Mouse (Mus musculus): ENCODE measurements around the gene Ift20.
A peak's percentile ranks its signal among the peaks of the same experiment; 100 is the strongest.

Gene Ift20

DNA sequence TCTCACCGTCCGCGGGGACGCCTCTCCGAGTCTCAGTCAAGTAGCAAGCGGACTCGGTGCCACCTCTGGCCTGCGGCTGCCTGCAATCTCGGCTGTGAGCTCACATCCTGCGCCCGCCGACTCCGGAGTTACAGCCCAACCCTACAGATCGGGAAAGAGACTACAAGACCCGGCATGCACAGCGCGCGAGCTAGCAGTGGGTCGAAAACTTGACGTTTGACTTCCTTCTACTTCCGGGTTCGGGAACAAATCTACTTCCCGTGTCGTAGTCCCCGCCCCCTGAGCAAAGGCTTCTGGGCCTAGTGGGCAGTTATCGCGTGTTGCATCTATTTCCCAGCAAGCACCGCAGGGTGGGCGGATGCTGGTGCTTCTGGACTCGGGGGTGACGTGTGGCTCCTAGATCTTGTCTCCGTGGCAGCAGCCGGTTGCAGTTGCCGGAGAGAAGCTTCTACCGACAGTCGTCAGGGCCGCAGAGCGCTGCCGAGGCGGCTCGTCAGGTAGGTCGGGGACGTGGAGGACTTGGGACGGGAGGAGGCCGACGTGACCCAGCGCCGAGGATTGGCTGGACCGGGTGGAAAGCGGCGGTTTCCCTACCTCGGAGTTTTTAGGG, at the start of gene Ift20, which contains the start of gene Tnfaip1:
Ift20 (plus strand) TSS at position 282 of the 610 bp plus-strand sequence.
Tnfaip1 (minus strand) TSS at position 253 of the 610 bp plus-strand sequence.
- peak; percentile 98 for DNase-seq (ENCODE audit: low spot score in 2 of 2)

GRCm38 (mm10) chr11:78488168-78488567, 48.0 kb upstream of the Ift20 start:
- DNase-seq (ENCODE audit: low spot score in 2 of 2): peak; percentile 44 to 62

DNA sequence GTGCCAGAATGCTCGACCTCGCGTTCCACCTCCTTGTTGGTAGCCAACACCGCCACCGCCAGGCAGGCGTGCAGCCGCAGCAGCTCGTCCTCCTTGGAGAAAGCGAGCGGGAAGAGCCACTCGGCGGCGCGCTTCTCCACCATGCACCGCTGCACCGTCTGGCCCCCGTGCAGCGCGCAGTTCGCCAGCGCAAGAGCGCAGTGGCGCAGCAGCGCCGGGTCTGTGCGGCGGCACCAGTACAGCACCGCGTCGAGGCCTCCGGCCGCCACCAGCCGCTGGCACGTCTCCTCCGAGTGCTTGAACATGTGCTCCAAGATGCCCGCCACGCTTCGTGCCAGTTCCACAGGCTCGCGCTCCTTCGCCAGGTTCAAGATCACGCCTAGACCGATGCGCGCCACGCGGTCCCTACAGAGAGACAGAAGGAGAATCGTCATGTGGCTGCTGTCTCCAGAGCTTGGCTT, 45.4 kb upstream of the Ift20 start:
- DNase-seq (ENCODE audit: low spot score in 2 of 2): no peak

DNA sequence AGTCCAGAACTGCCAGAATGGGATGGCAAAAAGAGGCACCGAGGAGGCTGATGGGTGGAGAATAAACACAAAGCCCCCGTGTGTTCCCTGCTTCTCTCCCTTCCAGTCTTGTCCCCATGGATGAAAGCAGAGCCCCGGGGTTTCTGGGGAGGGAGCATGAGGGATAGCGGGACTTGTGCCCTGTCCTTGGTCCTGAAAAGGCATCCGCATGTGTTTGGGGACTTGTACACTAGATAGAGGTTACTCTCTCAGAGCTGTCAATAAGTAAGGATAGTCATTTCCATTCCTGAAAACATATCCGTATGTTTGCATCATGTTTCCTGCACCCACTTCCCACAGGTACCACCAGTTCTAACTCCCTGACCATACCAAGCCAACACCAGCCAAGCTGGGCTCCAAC, 40.3 kb upstream of the Ift20 start:
- DNase-seq (ENCODE audit: low spot score in 2 of 2): no peak

DNA sequence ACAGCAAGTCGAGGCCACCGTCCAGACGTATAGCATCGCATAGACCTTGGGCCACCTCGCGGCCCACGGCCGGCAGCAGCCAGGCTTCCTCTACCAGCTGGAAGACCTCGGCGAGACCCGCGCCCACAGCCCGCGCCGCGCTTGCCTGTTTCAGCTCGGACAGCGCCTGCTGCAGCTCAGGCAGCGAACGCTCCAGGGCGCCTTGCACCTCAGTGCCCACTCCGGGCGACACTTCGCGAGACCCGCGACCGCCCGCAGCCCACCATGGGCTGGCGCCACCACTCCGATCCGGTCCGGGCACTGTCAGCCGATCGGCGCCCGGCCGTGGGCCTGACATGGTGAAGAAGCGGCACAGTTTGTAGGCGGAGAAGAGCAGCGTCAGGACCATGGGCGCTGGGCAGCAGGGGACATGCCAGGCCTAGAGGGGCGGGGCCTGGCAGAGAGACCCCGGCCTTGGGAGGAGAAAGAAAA, 39.1 kb upstream of the Ift20 start:
- no peak for DNase-seq (ENCODE audit: low spot score in 2 of 2)

GRCm38 (mm10) chr11:78497544-78498522, 38.3 kb upstream of the Ift20 start, which contains the start of gene Sarm1:
Gene Sarm1 (minus strand): TSS chr11:78497754.
- DNase-seq (ENCODE audit: low spot score in 2 of 2): peak; percentile 89 to 92

- peak; percentile 59 to 66 for DNase-seq (ENCODE audit: low spot score in 2 of 2)
Measured at GRCm38 (mm10) chr11:78499004-78499403, 37.2 kb upstream of the Ift20 start, which contains the start of gene Vtn. Gene Vtn (plus strand): TSS chr11:78499091.

GRCm38 (mm10) chr11:78499543-78499942, 36.6 kb upstream of the Ift20 start:
- no peak for DNase-seq (ENCODE audit: low spot score in 2 of 2)

GRCm38 (mm10) chr11:78500623-78501202, 35.4 kb upstream of the Ift20 start:
- DNase-seq (ENCODE audit: low spot score in 2 of 2): no peak

DNA sequence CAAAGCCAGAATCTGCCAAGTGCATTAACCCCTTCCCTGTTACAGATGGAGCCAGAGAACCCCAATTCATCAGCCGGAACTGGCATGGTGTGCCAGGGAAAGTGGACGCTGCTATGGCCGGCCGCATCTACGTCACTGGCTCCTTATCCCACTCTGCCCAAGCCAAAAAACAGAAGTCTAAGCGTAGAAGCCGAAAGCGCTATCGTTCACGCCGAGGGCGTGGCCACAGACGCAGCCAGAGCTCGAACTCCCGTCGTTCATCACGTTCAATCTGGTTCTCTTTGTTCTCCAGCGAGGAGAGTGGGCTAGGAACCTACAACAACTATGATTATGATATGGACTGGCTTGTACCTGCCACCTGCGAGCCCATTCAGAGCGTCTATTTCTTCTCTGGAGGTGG, 34.6 kb upstream of the Ift20 start:
- DNase-seq (ENCODE audit: low spot score in 2 of 2): no peak

GRCm38 (mm10) chr11:78502909-78503650, 33.1 kb upstream of the Ift20 start, which contains the start of gene Sebox:
Gene Sebox (plus strand): TSS chr11:78503447.
- no peak for DNase-seq (ENCODE audit: low spot score in 2 of 2)

DNA sequence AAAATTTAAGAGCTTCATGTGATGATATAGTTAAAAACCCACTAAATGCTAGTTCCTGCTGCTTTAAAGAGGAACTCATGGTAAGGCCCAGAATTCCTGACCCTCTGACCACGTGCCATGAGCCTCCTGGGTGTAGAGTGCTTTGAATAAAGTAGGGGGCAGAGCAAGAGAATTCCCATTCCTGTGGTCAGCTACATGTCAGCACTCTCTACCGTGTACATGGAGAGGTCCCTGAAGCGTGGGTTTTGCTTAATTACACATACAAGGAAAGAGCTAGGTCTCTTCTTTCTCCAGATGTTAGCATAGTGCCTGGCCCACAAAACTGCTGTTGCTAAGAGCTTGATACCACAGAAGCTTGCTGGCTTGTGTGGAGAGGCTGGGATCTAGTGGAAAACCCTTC, 30.7 kb upstream of the Ift20 start:
- no peak for DNase-seq (ENCODE audit: low spot score in 2 of 2)

GRCm38 (mm10) chr11:78509148-78509547, 27.0 kb upstream of the Ift20 start:
- no peak for DNase-seq (ENCODE audit: low spot score in 2 of 2)

DNA sequence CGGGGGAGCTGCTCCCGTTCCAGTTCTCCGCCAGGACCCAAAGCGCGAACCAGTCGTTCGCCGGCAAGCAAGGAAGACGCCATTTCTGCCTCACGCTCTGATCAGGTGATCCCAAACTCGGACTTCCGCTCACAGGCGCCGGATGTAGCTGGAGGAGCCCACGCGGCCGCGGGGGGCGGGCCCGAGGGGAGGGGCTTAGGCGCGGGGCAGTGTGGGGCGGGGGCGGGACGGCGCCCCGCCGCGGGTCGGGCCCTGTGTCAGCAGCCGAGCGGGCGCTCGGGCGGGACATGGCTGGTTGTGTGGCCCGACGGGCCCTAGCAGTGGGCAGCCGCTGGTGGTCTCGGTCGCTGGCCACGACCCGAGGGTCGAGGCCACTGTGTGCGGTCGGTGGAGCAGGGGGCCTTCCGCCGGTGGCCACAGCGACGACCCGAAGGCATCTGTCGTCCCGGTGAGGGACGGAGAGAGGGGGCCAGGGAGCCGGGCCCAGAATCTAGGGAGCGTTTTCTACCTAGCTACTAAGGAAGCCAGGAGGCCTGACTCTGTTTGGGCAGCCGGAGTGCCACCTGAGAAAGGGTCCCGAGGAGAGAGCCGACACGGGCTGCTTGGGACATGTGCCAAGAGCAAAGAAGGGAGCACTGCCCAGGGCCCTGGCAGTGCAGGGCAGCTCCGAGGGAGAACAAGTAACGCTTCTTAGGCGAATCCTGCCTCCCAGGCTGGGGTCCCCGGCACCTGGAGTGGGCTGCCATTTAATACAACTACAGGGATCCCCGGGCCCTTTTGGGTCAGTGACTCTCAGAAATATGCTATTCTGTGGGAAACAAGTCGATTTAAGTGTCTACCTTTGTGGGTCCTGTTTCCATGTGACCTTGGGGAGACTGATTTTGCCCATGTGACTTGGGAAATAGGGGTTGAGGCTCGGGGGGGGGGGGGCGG, 23.9 kb upstream of the Ift20 start, which contains the start of the genes Tmem199 and Poldip2:
Tmem199 (minus strand) TSS at position 148 of the 933 bp plus-strand sequence.
Poldip2 (plus strand) TSS at position 169 of the 933 bp plus-strand sequence.
- peak; percentile 83 to 87 for DNase-seq (ENCODE audit: low spot score in 2 of 2)

DNA sequence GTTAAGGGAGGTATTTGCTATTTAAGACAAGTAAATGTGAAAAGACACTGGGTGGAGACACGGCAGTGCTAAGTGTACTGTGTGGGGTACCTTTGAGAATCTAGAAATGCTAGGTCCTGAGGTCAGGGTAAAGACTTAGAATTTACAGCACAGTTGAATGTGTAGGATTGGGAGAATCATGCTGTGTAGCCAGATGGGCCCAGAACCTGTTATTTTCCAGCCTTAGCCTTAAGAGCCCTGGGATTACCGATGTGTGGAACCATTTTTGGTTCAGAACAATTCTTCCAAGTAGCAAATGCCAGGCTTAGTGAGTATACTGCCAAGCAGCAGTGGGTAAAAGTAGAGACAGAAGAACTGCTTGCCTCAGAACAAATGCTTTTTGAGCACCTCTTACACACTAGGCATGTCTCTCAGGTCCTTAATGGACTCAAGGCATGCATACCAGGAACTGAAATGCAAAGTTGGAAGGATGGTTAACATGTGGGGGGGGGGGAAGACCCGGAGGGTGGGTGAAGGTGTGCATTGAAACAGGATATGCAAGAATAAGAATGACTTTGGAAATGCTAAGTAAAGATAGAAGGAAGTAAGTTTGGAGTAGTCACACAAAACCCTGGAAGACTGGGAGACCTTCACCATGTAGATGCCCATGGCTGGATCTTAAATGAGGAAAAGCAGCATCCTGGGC, 22.9 kb upstream of the Ift20 start:
- no peak for DNase-seq (ENCODE audit: low spot score in 2 of 2)

DNA sequence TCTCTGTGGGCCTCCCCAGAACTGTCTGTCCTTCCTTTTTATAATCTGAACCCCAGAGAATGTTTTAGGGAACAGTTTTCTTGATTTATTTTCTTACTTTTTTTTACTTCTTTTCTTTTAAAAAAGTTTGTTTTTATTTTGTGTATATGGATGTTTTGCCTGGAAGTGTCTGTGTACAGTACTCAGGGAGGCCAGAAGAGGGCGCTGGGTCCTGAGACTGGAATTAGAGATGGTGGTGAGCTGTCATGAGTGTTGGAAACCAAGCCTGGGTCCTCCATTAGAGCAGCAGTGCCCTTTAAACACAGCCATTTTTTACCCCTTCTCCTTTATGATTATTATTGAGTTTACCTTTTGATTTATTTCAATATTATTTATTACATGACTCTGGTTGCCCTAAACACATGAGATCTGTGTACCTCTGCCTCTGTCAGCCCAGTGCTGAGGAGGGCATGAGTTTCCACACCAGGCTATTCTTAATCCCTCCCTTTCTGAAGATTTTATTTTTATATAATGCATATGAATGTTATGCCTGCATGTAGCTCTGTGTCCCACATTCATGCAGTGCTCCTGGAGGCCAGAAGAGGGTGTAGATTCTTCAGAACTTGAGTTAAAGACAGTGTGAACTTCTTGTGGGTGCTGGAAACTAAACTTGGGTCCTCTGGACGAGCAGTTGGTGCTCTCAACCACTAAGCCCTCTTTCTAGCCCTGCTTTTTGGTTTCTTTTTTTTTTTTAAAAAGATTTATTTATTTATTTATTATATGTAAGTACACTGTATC, 20.4 kb upstream of the Ift20 start:
- DNase-seq (ENCODE audit: low spot score in 2 of 2): no peak

- DNase-seq (ENCODE audit: low spot score in 2 of 2): no peak
Measured at GRCm38 (mm10) chr11:78518931-78519330, 17.2 kb upstream of the Ift20 start.

DNA sequence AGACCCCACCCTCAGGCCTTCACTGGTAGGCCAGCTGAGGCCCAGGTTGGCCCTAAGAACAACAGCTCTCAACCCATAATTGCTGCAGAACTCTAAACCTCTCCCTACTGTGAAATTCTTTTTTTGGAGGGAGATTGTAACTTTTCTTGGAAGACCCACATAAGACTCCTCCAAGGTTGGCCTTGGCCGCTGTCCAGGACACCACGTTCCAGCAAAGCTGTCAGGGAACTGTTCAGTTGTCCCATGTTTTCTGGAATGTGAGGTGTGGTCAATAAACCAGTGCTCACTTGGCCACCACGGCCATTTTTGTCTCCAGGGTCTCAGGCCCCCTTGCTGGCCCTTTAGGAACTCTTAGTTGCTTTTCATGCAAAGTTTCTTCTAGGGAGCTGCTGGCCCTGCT, 14.3 kb upstream of the Ift20 start:
- DNase-seq (ENCODE audit: low spot score in 2 of 2): peak in 1 of 2 experiments; percentile 9
